Mouse (Mus musculus) monocyte, adult 5-6 weeks (primary cell): Measurements from ENCODE around the gene Fam178b. TPM values are rescaled to one million over a fixed set of nuclear protein-coding genes. Genes with fewer than 3 reads are reported as not detected.

Source experiments
- ATAC-seq: fragments of 153-309, 156-312 bp; replicated peaks from 2 replicates; pipeline ENCODE4 v1.8.0; 2017; ENCODE audit warnings: mild to moderate bottlenecking; ENCODE audit not compliant: low TSS enrichment, insufficient number of reproducible peaks, severe bottlenecking, poor library complexity, low FRiP score
- total RNA-seq: library from RNA; stranded (forward); fragments of 200-1000, 200-491, 200-594 nt; gene quantifications from 3 replicates; pipeline ENCODE4 v1.2.3, GENCODE M21; 2017

Gene Fam178b
- total RNA-seq, 1 experiment from 2014 or later, result not detected

DNA sequence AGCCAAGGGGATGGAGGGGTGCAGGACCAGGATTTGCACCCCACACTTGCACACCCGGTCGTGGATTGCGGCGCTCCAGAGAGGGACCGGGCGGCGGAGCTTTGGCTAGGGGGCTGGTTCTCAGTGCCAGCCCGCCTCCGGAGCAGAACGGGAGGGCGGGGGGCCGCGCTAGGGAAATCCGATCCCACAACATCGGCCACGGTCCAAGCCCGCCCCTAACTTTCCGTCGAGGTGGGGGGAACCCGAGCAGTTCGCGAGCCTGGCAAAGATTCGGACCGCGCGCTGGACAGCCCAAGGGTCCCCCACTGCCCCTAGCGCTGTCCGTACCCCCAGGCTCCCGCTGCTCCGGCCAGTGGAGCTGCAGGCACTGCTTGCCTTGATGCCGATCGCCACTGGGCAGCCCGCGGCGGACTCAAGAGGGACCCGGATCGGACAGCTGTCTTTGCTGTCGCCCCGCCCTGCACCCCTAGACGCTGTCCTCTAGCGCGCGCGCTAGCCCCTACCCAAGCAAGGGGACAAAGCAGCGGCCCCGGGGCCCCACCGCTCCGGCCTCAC, 125.4 kb downstream of the Fam178b start:
- ATAC-seq, result no peak

DNA sequence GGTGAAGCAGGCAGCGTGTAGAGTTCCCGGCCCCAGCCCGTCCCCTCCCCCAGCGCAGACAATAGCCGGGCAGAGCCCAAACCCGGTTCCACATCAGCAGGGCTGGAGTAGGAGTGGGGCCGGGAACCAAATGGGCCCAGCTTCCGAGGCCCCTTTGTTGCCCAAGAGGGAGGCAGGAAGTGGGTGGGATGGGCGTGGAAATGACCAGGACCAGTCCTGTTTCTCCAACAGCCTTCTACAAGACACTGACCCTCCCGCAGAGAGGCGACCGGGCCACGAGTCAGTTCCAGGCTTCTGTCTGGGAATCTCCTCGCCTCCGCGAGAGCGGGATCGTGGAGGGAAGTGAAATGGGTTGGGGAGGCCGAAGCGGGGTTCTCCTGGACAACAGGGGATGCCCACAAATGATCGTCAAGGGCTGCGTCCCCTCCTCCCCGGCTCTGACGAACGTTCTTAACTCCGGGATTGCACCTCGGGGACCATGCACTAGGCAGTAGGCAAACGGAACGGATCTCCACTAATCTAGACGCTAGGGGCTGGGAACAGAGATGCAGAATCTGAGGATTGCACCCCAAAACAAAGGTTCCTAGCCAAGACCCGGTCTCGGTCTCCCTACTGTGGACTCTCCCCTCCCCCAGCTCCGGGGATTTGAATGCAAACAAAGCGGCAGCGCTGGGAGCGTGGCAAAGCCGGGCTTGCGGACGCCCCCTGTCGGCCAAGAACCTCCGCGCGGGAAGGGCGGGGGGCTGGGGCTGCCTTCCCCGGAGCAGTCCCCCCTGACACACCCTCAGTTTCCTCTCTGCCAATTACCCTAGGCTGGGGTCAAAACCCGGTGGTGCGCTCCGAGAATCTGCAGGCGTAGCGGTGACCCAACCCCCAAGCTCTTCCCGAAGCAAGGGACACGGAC, 126.2 kb downstream of the Fam178b start:
- ATAC-seq, result 0 out of 2 replicates have a peak, but pooled peaks have one; percentile 38

DNA sequence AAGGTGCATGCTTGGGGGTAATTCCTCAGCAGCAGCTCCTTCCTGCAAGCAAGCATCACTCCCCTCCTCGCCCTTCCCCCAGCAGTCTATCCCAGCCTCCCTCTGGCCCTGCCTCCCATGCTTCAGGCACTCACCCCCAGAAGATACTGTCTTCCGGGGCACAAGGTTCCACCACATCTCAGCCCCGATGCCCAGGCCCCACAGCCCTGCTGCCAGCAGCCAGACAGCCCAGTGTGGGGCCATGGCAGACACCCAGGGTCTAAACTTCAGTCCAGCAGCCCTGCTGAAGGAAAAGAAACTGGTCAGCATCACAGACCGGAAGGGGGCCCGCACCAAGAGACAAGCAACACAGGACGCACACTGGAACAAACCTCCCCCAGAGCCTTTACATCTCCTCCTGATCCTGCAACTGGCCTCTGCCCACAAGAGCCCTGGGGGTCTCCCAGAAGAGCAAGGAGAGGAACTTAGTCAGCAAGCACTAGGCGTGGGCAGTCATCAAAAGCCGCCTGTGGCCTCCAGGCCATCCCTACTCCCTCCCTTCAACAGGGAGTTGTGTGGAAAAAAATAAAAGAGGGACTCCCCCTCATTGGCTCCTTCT, 127.1 kb downstream of the Fam178b start:
- no peak for ATAC-seq

DNA sequence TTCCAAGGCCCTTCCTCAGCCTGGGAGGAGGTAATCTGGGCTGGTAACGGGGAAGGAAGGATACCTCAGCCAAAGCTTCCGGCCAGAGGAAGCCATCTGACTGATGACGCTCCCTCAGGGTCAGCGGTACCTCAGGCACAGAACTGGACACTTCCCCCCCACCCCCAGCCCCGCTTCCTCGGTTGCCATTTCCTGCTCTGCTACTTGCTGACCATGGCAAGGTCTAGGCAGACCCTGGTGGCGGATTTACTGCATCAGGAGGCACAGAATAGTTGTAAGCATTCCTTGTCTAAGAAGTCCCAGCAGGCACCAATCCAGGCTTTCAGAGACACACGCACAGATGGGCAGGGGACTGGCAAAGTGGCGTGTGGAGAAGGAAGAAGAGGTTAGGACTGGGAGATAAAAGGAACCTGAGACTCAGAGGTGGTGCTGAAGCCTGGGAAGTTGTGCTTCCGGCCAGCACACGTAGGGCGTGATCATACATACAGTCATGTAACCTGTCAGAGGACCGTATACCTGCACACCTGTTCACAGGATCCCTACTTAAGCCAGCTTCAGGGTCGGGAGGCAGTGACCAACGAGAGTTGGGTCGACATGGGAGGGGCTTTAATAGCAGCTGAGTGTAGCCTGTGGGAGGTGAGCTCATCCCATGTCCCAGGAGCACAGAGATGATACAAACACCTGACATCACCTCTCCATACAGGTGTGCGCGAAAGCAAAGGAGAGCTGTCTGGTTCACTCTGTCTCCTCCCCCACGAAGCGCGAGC, 128.2 kb downstream of the Fam178b start:
- no peak for ATAC-seq

DNA sequence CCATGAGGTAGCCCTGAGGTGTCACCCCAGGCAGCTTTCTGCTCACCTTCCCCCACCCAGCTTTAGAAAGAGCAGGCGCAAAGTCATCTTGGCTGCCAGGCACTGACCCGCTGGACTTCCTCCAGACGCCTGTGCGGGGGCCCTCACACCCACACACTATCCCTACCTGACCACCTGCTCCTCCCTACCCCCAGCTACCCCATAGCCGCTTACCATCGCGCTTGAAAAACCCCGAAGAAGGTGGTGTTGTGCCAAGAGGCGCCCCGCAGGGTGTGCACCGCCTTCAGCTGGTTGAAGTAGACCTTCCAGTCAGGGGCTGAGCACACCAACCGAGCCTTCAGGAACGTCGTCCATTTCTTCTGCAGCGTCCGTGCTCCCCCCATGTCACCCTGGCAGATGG, 130.5 kb downstream of the Fam178b start:
- ATAC-seq, result no peak

DNA sequence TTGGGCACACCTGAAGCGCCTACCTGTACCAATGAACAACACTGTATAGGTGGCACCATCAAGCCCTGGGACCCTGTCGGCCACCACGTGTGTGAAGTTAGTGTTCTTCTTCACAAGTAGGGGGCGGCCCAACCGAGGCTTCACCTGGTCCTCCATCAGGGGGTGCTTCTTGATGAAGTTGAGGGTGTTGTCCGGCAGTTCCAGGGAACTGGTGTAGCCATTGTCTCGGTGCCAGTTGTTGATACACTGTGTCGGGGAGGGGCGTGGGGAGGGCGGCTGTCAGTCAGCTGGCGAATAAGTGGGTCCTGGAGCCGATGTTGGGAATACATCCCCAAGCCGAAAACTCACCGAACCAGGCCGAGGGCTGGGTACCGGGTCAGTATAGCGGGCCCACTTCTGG, 131.1 kb downstream of the Fam178b start:
- no peak for ATAC-seq

DNA sequence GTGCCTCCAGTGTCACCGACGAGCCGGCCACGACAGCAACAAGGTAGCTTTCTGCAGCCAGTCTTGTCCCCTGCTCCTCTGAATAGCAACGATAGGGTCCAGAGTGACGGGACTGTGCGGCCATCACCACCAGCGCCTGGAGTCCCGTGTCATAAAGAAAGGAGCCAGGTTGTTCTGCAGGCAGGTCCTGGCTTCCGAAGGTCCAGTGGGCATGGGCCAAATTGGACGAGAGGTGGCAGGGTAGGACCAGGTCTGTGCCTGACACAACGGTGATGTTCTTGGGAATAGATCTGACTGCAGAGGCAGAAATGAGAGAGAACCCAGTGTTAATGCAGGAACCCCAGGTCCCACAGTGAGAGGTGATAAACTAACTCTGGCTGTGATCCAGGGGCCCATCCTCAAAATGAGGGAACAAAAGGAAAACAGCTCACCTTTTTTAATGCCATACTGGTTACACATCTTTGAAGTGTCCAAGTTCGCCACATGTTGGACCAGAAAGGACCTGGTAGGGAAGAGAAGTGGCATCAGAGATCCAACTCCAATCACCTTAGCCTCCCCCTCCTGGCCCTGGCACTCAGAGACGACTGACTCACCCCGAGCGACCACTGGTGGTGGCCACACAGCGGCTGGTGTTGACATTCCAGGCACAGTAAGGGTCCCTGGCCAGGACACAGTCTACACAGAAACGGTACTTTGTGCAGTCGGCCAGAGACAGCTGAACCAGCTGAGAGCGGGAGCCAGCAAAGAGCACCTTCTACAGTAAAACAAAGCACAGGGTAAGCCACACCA, 132.7 kb downstream of the Fam178b start:
- ATAC-seq, result no peak

DNA sequence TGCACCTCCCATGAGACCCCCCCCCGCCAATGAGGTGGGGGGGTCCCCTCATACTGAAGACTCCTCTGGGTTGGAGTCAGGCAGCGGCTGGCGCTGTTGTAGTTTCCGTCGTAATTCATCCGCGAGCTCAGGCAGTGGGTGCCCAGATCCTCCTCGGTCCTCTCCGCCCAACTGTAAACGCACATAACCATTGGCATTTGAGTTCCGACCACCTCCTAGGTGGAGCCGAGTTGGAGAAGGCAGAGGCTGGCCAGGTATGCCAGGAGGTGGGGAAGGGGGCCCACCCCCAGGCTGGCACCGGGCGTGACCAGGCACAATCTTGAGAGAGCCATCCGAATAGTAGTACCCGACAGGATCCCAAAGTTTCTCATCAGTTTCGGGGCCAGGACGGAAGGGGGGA, 133.5 kb downstream of the Fam178b start:
- no peak for ATAC-seq

DNA sequence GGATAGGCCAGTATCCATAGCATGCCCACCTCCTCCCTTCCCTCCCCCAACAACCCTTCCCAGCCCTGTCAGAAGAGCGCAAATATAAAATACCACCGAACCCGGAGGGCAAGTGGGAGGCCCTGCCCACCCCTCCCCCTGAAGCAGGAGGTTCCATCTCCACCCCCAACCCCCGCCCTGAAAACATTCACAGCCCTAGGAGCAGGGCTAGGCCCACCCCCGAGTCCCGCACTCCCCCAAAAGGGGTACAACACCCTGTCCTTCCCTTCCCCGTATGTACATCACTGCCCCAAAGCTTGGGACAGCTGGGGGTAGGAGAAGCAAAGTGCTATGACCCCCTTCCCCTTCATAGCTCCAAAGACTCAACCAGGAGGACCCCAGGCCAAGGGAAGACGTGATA, 134.2 kb downstream of the Fam178b start:
- no peak for ATAC-seq

DNA sequence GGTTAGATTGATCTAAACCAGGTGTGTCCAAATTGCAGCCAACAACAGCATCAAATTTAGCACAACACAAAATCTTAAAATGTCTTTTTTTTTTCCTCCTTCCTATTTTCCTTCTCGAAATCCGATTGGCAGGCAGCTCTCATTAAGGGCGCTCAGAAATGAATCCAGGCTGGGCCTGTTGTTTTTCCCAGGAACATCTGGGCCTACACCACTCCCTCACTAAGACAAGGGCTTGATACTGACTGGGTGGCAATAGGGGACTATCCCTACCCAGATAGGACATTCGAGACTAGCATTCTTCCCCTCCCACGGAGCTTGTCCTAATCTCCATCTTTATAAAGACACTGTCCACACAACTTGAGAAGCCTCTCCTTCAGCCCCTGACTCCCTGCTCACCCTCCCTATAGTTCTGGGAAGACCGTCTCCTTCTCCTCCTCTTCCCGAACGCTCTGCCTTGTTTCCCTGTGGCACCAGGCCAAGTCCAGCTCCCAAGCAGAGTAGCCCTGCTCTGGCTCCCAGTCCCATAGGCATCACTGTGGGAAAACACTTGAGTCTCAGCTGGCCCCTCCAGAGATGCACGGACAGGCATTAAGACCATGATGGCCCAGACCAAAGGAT, 134.9 kb downstream of the Fam178b start:
- no peak for ATAC-seq

DNA sequence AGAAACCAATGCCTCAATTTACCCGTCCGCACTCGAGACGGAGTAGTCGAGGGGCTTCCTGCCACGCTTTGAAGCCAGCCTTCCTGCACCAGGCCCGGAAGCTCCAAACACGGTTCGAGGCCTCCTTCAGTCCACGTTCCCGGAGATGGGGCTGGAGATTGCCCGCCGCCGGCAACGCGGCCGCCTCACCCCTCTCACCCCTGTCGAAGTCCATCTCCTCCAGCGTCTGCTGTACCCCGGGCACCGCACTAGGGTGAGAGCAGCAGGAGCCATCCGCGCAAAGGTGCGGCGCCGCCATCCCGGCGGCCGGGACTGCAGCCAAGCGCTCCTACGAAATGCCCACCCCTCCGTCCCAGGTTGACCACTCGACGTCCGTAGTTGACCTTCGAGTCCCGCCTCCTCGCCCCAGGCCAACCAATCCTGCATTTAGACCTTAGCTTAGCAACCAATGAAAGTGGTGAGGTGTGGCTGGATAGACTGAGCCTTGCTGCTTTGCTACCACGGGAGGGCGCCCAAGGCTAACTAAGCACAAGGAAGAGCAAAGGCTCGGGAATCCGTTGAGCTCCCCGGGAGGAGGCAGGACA, 136.0 kb downstream of the Fam178b start, which contains the start of gene Ankrd39:
Gene Ankrd39 (minus strand): TSS at position 558 of the 584 bp plus-strand sequence.
- ATAC-seq, result peak; percentile 99

DNA sequence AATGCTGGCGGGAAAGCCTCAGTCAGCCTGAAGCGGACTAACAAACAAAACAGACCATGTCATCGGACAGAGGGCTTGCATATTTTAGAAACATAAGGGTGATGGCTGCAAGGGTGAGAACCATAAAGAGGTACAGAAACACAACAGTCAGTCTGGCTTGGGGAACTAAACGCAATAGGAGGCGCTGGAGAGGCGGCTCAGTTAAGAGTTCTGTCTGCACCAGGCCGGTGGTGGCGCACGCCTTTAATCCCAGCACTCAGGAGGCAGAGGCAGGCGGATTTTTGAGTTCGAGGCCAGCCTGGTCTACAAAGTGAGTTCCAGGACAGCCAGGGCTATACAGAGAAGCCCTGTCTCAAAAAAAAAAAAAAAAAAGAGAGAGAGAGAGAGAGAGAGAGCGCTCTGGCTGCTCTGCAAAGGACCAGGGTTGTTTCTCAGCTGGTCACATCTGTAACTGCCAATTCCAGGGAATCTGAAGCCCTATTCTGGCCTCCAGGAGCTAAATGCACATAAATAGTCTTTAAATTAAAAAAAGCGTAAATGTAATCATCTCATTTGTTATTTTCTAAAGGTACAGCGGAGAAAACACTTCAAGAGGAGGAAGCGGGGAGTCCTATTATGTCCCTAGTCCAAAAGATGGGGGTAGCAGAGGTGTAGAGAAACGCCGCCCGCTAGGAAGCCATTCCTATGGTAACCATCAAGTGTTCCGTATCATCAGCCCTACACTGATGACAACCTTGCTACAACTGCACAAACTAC, 137.0 kb downstream of the Fam178b start:
- ATAC-seq, result no peak

DNA sequence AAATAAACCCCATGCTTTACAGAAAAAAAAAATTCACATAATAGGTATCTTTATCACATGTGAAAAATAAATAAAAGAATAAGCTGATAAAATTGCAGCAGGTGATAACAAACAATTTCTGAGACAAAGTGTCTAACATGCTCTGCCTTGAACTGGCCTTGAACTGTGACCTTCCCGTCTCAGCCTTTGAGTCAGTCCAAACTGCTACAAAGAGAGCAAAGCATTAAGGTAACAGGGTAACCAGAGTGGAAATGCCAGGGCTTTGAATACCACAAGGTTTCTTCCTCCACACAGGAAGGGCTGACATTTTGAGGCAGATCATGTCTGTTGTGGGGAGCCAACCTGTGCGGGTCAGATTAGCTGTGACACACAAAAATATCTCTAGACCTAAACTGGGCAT, 137.6 kb downstream of the Fam178b start:
- ATAC-seq, result no peak

DNA sequence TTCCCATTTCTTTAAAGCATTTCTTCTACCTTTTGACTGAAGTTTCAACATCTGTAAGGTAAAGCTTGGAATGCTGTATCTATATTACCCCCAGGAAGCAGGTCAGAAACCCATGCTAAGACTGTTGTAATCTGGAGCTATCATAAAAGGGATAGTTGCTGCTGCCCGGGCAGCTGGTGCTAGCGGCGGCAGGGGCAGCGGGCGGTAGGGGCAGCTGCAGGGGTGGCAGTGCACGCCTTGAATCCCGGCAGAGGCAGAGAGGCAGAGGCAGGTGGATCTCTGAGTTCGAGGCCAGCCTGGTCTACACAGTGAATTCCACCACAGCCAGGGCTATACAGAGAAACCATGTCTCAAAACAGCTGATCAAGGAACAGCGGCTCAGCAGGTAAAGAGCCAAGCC, 140.1 kb downstream of the Fam178b start:
- no peak for ATAC-seq

DNA sequence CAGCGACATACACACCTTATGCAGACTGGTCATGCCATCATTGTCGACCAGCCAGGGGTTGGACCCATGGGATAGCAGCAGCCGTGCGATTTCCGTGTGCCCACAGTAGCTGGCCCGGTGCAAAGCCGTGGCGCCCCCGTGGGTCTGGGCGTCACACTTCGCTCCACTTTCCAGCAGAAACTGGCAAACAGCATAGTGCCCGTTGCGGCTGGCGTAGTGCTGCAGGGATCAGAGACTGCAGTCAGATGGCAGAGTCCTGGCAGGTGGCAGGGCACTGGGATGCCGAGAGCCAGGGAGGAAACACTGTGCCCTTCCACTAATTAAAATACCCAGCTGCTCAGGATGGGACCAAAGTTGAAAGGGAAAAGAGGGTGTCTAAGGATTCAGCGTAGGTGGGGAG, 141.1 kb downstream of the Fam178b start:
- no peak for ATAC-seq

DNA sequence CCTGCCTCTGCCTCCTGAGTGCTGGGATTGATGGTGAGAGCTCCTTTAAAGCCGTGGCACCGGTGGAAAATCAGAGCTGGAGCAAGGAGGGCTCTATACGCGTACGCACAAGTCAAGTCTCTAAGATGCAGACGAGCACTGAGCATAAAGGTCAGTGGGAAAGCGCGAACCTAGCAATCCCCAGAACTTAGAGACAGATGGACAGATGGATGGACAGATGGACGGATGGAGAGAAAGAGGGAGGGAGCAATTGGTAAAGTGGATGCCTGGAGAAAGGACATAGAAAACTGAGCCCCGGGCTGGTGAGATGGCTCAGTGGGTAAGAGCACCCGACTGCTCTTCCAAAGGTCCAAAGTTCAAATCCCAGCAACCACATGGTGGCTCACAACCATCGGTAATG, 142.2 kb downstream of the Fam178b start:
- no peak for ATAC-seq

DNA sequence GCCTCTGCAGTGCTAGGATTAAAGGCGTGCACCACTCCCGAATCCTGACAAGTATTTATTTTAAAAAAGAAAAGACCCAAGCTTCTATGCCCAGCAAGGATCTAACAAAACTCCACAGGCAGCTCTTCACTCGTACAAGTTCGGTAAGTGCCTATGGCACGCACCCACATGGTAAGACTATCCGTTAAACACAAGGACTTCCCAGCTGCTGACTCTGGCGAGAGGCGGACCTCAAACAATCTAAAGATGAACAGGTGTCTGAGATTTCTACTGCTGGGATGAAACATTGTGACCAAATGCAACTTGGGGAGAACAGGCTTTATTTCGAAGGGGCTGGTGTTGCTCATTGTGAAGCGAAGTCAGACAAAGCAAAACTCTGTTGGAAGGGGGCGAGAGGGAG, 142.9 kb downstream of the Fam178b start:
- ATAC-seq, result no peak
